Mouse (Mus musculus) liver, adult 2 months (tissue): ENCODE results near the gene Kif28.

Experiments used
- CTCF ChIP-seq: fragments of 200-500 bp; IDR thresholded peaks from 2 replicates; pipeline ENCODE4 v1.5.1; 2011; ENCODE audit warnings: low read depth, low read length, control low read depth
- POLR2A ChIP-seq: fragments of 200-500 bp; IDR thresholded peaks from 2 replicates; pipeline ENCODE4 v1.6.1; 2011; ENCODE audit warnings: low read length, control low read depth; ENCODE audit not compliant: insufficient read depth; ENCODE audit errors: extremely low read depth

- TF ChIP-seq POLR2A (no peak), CTCF (no peak)
These were observed 7.9 kb upstream of the Kif28 start for GRCm38 (mm10) chr1:179753006-179753405.
